Mouse (Mus musculus): ENCODE measurements around the gene Wfikkn2.

DNA sequence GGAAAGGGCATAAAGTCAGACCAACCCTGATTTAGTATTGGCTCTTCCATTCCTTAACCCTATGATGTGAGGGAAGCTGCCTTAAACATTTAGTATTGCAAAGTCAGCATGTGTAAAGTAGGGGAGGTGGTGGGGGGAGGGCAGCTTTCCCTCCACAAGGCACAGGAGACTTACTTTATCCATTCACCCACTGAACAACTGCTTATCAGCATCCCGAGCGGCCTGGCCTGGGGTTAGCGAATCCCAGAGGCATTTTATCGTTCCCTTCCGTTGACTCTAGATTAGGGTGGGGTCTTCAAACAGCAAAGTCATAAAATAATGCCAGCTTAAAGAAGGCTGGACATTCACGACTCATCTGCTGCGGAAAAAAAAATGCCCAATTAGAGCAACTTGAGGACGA is 15.6 kb downstream of the Wfikkn2 start:
- TF ChIP-seq POLR2A (IDR thresholded peaks at IDR 0.05; ENCODE audit: insufficient read depth, low read depth, low read length) (no peak), CTCF (IDR thresholded peaks at IDR 0.05; ENCODE audit: insufficient read depth, low read depth, low read length) (no peak)

All from olfactory bulb, adult 2 months (tissue).